Mouse (Mus musculus) cerebellum, postnatal 36 days (tissue): ENCODE data around the gene P2rx7.

Experiments used
- DNase-seq, 2 experiments: peaks; one replicate each; pipeline ENCODE4 v3.0.0; 2021 to 2022; ENCODE audit warnings: mixed read lengths in 2 of 2

P2rx7 gene

DNA sequence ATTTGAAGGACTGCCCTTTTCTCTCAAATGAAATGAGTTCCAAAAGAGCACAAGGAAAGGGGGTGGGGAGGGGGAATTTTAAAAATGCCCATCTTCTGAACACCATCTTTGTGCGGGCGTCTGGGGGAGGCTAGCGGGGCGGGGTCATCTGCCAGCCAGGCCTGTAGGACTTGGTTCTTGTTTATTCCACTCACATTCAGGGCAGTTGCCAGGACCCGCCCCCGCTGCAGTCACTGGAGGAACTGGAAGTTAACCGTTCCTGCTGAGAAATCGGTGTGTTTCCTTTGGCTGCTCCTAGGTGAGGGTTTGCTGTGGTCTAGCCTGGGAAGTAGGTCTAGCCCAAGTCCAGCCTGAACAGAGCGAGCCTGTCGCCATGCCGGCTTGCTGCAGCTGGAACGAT is at the start of gene P2rx7:
P2rx7 (plus strand) TSS at position 211 of the 400 bp plus-strand sequence.
- DNase-seq, result peak in 1 of 2 experiments; percentile 47

DNA sequence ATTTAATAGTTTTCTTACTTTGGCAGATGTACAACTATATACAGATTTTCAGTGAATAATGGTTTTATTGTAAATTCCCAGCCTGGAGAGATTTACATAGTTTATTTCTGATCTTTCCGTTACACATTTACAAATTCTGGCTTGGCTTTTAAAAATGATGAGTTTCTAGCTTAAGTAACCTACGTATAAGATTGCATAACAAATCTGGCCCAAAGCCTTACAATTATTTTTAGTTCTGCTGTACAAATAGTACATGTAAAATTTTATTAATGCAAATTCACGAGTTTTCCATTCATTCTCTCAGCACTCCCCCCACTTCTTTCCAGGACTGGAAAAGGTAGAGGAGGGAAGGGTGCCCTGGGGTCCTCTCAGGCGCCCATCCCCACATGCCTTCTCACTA is 48.2 kb upstream of the P2rx7 start:
- no peak for DNase-seq

DNA sequence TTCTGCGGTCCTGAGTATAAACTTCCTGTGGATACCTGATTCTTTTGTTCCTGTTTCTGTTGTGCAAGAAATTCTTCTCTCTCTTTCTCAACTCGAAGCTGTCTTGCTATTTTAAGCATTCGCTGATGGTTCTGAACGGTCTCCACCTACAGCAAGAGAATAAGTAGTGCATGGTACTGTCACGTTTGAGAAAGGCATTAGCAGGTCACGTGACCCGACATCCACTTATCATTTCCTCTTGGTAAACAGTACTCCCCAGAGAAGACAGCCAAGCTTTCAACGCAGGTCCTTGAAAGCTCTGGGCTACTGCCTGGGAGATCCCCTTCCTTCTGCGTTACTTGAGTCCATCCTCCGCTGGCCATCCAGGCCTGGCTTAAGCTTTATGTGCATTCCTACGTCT is 41.5 kb upstream of the P2rx7 start:
- no peak for DNase-seq

DNA sequence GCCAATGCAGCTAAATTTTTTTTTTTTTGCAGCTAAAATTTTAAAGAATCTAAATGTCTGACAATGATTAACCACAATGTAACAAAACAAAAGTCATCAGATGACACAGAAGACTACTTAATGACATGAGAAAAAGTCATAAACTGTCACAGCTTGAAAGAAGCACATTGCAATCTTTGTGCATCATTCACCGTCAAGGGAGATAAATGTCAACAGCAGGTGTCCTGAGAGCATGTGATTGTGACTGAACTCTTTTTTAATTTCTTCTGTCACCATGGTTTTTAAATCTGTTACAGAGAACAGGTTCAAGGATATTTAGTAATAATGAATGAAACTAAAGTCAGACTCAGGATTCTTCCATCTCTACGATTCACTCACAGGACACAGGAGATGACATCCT is 38.8 kb upstream of the P2rx7 start:
- no peak for DNase-seq

DNA sequence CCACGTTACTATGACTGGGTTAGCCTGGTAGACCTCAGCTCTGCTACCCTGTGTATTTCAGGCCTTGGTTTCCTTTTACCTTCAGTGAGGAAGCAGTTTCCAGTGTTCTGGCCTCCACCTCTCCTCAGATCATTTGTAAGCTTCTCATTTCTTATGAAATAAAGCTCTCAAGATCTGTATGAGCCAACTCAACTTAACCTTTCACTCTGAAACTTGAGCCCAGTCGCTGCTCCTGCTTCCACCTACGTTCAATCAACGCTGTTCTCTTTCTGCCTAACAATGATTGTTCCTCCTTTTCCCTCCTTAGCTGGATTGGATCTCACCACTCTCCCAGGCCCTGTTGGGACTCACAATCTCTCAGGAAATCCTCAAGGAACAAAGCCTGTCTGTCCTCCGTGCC is 32.1 kb upstream of the P2rx7 start:
- DNase-seq, result no peak

DNA sequence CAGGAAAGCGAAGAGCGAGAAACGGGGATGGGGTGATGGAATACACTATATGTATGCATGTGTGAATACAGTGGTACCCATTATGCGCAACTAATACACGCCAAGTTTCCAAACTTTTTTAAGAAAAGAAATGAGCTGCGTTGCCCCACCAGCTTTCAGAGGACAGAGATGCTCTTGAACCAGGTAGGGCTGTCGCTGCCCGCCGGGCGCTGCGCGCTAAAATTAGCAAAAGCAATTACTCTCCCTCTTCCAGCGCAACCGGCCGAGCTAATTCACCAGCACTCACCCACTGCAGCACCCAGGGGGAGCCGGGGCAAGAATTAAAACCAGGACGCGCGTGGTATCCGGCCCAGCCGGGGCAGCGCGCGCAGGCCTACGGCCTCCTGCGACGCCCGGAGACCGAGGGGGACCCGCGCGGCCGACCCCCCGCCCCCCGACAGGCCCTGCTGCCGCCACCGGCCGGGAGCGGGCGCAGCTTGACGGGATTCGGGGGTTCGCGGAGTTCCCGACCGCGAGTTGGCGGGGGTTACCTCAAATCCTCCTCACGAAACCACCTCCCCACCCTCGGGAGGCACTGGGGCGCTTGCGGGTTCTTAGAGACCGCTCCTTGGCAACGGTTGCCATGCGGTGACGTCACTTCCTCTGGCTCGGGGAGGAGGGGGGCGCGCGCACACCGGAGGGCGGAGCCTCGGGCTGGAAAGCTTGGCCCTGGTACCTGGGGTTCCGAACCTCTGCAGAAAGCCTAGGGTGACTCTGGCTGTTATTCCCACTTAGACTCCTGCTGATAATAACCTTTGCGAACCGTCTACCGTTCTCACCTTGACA is 29.6 kb upstream of the P2rx7 start, which contains the start of gene Ift81:
Ift81 (minus strand) TSS at position 611 of the 825 bp plus-strand sequence.
- DNase-seq, result peak; percentile 97 to 98

DNA sequence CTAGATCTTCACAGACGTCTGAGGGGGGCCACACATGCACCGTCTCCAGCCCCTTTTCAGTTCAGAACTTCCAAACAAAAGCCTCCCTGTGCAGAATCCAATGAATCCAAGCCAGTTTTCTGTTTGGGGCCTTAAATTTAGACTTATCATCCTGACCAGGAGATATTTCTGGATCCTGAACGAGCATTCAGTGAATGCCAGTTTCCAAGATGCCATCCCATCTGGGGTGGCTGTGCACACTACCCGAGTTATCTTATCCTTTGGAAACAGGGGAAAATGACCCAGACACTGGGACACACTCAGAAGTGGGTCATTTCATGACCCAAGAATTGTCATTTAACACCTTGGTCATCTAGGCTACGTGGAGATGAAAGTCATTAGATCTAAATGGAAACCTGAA is 26.0 kb upstream of the P2rx7 start:
- no peak for DNase-seq

DNA sequence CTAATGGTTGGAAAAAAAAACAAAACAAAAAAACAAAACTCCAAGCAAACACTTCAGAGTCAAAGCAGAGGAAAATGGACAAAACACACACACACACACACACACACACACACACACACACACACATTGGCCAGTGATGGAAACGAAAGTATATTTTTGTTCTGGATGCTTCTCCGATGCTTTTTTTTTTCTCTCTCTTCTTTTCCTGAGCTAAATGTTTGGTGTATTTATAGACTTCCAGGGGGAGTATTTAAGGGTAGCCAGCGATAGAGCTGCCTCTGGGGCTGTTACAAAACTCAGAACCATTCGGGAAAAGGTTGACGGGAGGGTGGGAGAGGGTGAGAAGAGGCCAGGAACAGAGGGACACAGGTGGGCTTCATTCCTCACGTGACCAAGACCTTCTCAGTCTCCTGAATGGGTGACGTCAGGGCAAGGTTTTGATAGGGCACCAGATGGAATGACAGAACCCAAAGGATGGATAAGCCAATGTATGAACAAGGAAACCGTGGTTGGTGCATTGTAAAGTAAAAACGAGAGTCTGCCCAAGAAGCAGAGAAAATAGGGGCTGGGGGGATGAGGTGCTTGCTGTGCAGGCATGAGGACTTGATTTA is 23.9 kb upstream of the P2rx7 start:
- DNase-seq, result no peak

DNA sequence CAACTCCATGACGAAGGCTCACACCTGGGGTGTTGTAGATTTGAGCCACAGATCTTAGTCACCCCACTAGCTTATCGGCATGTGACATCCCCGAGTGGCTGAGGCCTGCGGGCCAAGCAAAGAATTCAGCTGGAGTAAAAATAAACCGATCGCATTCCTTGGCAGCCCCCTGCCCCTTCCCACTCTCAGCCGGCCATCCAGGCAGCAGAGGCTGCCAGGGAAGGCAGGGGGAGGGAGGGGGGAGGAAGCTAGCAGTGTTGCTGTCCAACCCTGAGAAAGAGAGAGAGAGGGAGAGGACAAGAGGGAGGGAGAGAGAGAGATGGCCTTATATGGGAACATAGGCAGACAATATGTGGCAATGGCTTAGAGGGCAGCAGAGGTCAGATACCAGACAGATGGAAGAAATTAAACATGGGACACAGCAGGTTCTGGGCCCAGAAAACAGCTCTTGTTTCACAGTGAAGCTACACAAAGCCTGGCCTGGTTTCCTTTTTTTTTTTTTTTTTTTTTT is 22.3 kb upstream of the P2rx7 start:
- DNase-seq, result no peak

DNA sequence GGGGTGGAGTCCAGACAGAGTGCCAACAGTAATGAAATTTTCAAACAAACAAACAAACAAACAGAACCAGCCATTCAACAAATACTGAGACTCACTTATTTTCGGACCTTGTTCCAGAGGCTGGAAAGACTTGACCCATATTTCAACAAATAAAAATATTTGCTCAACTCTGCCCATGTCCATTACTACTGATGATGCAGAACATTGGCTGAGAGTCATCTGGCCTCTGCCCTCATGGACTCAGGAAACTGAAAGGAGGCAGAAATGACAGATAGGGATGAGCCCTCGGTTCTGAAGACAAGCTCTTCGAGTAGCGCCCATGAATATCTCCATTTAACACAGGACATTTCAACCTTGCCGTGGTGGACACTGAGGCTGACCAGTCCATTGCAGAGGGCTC is 21.2 kb upstream of the P2rx7 start:
- DNase-seq, result no peak

DNA sequence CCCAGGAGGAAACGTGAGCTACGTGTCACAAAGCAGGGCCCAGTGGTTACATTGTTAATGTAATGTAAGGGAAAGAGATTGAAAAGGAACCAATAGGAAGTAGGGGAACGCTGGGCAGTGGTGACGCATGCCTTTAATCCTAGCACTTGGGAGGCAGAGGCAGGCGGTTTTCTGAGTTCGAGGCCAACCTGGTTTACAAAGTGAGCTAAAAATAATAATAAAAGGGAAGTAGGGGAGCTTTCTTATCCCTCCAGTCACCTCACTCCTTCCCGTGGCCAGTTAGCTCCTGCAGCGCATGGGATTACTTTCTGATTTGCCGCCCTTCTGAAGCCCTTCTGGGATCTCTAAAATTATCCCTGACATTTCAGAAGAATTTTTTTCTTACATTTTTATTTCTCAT is 19.9 kb upstream of the P2rx7 start:
- DNase-seq, result no peak

DNA sequence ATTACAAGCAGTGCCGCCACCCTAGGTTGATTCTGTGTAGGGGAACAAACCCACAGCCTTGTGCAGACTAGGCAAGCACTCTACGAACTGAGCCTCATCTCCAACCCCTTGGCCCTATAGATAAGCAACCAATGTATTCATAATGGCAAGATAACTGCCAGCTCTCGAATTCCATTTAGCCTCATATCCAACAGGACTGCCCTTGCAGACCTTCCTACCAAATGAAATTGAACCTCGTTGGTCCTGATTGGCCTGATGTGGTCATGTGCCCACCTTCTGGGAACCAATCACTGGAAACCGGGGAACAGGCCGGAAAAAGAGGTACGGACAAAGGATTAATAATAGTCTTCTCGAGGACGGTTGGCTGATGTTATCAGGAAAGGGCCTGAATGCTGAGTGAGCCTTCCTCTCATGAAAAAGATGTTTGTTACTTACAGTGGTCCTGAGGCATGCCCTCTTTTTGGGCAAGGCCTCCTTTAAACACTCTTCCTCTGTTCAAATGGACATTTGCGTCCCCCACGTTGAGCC is 18.7 kb upstream of the P2rx7 start:
- no peak for DNase-seq

DNA sequence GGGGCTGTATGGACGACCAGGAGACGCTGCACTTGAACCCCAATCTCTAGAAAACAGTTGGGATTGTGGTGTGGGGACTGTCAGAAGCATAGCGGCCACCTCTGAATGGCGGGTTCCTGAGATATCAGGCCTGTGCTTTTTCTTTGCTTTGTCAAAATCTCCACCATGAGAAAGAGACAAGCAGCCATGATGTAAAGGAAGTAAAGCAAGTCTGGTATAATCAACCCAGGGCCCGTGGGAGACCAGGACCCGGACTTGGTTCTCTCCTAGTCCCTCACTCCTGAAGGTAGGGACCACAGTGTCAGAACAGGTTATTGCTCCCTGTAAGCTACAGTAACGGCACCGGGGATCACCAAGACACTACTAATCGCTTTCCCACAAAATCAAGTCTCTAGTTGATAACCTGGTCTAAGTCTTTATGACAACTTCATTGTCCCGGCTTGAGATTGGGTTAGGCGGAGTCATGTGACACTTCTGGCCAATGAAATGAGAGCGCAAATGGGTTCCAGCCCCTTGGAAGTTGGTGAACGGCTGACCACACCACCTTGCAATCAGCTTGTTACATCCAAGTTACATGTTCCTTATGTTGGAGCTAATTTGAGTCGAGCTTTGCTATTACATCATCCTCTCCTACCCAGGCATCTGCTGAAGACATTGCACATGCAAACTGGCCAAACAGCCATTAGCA is 18.0 kb upstream of the P2rx7 start:
- no peak for DNase-seq

DNA sequence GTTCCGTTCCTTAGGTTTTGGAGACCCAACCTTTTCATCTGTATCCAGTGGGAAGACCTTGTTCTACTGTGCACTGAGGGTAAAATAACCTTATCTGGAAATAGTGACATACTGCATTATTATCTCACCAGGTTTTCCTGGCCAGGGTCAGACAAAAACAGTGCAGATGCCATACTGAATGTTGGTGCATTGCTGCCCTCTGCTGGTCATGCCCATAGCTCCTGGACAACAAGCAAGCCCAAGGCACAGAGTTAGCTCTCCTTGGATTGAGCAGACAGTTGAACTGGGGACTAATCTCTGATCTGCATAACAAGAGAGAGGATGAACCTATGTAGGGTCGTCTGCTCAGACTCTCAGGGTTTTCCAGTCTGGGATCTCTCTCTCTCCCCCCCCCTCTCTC is 16.5 kb upstream of the P2rx7 start:
- DNase-seq, result peak; percentile 94 to 98

DNA sequence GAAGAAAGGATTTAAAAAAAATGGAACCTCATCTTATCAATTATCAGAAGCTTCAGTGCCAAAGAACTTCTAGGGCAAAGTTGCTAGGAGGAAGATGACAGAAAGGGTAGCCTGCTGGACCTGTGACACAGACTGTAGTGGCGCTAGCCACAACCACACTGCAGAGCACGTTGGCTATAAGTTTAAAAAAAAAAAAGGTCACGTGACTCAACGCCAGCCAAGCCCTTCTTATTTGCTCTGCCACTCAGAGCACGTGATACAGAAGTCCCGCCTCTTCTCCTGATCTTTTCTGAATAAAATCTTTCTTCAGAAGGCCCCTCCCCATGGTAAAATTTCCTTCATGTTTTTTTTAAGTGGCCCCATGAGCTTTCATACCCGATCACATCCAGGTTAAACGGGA is 8.5 kb upstream of the P2rx7 start:
- no peak for DNase-seq

DNA sequence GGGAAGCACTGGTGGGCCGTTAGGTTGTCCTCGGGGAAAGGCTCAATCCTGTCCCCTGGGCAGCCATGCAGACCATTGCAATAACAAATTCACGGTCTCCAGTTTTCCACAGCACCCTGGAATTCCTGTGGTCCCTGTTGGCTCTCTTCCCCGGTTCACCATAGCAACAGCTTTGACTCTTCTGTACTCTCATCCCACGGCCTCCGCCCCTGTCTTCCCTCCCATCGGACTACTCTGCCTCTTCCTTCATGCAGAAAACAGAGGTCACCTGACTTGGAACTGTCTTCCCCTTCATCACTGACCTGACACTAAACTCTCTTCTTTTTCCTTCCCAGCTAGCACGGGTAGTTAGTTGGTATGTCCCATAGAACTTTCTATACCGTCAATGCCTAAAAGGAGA is 7.4 kb upstream of the P2rx7 start:
- no peak for DNase-seq

DNA sequence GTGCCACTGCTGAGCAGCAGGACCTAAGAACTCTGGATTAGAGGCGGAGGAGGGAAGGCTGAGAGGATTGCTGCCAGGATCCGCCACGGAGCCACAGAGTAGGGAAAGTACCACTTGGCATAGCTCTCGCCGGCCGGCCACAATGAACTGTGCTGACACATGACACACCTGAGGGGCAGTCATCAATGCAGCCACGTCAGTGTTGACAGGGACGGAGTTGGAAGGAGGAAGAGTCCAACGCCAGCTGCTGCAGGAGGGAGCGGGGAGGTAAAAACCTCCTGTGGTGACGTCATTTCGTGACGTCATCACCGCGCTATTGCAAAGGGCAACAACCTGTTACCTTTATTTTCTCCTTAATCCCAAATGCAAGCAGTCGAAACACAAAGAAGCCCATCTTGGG is 6.8 kb upstream of the P2rx7 start:
- peak; percentile 29 to 34 for DNase-seq

DNA sequence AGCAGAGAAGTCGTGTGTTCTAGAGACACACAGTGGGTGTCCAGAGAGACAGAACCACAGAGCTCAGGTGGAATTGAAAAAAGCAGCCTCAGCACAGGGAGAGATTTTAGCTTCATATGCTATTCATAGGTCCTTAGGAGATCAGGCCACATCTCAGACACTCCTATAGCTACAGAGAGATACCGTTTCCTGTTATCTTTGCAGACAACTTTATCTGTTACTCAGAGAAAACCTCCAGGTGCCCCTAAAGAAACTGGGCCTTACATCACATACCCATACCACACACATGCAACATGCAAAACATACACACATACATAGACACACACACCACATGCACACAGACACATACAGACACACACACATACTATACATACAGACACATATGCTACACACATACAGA is 5.4 kb upstream of the P2rx7 start:
- DNase-seq, result no peak

DNA sequence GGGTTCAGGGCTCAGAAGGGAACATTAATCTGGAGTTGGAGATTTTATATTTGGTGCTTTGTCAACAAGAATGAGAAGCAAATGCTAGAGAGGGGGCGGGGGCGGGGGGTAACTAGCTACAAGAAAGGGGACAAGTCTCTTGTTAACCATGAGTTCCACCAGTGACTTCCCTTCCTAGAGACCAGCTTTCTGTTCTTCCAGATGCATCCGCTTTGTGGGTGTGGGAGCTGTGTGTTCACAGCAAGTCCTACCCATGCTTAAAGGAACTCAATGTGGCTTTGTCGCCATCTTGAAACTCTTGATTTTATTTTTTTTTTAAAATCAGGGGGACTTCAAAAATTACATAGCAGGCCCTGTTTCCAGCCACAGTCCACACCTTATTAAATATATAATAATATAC is 4.2 kb upstream of the P2rx7 start:
- no peak for DNase-seq

DNA sequence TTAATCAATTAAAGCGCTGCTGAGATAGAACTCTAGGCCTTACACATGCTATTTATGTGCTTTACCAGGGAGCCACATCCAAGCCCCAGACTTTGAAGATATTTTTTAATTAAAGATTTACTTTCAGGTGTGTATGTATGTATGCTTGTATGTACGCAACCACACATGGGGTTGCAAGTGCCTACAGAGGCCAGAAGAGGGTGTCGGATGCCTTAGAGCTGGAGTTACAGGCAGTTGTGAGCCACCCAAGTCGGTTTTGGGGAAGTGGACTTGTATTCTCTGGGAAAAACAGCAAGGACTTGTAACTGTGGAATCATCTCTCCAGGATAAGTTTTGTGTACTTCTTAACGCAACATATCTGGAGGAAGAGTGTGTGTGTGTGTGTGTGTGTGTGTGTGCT is 3.7 kb upstream of the P2rx7 start:
- DNase-seq, result no peak

DNA sequence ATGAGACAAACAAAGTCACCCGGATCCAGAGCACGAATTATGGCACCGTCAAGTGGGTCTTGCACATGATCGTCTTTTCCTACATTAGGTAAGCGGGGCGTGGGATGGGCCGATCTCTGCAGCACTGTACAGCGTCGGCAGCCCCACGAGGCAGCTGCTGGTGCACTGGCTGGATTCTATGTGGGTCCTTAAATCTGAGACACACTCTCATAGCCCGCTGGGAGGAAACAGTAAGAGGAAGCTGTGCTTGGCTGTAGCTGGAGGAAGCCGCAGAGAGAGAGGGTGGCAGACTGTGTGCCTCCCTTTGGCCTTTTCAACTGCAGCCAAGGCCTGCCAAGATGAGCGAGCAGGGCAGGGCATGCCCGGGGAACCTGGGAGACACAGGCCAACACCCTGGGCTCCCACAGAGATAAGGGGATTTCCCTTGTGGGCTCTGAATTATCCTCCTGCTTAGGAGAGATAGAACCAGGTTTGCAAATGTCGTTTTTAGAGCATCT is 448 bp downstream of the P2rx7 start:
- DNase-seq, result peak; percentile 26 to 33

DNA sequence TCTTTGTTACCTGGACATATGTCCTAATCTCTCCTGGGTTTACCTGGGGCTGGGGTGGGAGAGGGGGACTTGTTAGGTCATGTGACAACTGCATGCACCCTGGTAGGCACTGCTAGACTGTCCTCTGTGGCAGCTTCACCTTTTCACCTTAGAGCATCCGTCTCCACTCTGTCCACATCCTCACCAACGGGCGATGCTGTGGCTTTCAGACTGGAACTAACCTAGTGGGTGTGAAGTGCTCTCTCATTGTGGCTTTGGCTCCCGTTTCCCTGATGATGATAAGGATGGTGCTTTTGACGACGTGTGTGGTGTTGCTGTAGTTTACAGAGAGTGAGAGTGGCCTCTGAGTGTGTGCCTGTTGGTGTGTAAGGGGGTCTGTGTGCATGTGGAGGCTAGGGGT is 1.6 kb downstream of the P2rx7 start:
- DNase-seq, result no peak

DNA sequence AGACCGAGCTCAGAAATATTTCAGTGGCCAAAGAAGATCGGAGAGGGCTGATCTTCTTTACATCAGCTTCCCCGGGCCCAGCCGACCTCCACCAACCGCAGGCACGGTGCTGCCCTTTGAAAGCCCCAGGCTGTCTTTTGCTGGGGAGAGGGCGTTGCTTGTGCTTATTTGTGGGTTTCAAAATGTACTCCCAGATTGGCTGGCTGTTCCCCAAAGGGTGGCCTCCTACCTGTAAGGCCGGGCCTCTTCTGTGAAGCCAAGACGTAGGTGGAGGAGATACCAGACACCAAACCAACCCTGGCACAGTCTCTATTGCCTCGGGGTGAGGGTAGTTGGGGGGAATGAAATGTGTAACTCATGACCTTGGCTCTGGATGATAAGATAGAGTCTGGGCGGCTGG is 2.3 kb downstream of the P2rx7 start:
- DNase-seq, result no peak
